Mouse (Mus musculus) kidney, adult 18-20 months (tissue): ENCODE measurements around the gene Gmds.

ENCODE experiments used
- DNase-seq: peaks from one replicate; pipeline ENCODE4 v3.0.0; 2021

The Gmds gene

DNA sequence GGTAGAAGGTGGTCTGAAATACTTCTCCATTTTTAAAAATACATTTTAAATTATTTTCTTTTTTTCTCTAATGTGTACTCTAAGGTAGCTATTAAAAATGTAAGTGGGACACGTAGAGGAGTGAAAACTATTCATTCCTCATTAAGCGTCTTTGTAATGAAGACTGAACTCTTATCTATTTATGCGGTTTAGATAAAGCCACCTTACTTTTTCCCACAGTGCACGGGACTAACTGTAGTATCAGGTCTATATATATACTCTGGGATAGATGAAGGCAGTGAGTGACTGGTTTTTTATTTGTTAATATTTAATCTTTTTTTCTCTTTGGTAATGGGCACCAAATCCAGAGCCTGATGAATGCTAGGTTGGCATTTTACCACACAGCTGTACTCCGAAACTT is 478.3 kb downstream of the Gmds start:
- no peak for DNase-seq

DNA sequence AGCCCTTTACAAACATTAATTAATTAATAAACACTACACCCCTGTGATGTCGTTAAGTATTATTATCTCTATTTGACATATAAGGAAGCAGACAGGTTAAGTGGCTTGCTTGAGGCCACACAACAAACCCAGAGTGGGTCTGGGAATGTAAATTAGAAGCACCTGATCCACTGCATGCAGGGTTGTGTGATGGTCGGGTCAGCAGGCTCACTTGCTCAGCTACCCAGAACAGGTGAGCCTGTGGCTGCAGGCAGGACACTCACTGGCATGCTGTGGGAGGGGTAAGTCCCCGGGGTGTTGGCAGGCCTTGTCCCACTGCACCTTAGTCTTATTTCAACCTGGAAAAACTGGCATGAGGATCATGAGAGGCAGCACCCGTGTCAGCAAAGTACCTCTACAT is 484.5 kb downstream of the Gmds start:
- DNase-seq = no peak

DNA sequence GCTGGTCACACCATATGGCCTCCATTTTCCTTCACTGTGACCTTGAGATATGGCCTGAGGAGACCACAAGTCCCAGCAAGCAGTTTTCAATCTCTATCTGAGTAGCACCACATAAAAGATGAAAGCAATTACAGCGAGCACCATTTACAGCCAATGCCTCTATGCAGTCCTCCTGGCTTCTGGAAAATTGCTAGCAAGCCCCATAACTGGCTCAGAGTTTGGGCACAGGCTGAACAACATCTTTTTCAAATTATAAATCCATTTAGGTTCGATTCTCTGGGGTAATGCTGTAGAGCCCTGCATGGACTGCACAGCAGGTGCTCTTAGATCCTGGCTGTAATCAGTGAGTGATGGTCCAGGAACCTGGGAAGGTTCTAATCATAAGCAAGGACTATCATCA is 485.0 kb downstream of the Gmds start:
- no peak for DNase-seq

DNA sequence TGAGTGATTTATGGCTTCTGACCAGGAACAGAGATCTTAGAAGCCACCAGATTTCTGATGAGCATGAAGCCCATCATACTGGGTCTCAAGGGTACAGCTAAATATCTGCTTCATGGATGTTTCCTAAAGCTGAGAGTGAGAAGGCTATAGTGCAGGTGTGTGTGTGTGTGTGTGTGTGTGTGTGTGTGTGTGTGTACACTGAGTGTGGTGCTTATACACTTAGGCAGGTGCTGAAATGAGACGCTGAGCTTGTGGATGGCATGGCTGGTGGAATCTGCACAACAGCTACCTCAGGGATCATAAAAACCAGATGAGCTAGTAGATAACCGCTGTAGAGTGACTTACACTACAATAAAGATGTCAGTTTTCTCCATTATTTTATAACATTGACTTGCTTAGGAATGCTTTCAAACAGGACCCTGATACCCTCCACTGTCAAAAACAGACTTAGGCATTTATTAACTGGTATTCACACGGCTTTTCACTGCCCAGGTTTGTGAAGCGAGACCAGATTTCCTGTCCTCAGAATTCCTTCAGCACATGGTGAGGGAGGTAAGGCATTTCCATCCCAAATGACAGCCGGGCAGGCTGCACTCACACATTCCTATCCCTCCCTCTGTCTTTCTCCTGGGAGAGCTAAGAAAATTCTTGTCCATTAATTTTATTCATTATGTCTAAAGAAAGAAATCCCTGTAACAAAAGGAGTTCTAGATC is 489.1 kb downstream of the Gmds start:
- no peak for DNase-seq

DNA sequence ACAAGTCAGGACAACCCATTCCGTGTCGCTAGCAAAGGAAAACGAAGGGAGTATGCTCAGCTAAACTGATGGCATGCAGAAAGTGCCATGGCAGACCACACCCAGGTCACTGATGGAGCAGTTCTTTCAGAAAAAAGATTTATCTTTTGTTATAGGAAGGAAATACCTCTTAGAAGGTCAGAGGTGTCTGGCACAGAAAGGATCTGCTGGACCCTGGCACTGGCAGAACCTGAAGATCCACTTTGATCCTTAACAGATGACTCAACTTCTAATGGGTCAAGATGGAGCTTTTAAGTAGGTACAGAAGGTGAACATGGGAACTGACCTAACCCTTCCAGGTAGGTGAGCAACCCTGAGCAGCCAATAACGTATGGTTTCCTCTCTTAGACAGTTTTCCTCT is 502.7 kb downstream of the Gmds start:
- no peak for DNase-seq

DNA sequence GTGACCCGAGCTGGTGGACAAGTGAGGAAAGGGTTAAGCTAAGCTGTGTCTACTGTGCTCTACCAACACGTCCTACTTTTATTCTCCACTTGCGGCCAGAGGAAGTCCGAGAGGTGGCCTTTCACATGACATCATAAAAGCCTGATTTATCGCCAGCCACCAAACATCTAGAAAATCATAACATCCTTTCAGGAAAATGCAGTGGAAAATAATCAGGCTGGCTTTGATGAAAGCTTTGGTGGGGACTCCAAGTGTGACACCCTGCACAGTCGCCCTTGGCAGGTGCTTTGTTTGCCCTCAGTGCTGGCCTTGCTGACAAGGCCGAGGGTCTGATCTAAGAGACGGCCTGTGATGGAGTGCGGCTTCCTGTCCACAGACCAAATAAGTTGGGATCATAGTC is 508.2 kb downstream of the Gmds start:
- no peak for DNase-seq

DNA sequence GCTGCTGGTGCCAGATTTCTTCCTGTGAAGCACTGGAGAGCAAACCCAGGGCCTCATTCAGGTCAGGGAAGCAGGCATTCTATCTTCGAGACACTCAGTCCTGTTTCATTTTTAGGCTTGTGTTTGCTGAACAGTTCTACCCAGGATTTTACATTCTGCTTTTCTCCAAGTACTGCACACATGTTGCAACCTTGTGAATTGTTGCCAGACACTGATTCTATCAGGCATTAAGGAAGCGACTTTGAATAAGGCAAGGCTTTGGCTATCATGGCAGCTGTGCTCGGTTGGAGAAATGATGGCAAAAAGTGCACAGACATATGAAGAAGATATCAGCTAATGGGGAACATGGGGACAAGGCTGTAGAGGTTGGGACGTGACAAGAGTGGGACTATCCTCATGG is 510.1 kb downstream of the Gmds start:
- no peak for DNase-seq

DNA sequence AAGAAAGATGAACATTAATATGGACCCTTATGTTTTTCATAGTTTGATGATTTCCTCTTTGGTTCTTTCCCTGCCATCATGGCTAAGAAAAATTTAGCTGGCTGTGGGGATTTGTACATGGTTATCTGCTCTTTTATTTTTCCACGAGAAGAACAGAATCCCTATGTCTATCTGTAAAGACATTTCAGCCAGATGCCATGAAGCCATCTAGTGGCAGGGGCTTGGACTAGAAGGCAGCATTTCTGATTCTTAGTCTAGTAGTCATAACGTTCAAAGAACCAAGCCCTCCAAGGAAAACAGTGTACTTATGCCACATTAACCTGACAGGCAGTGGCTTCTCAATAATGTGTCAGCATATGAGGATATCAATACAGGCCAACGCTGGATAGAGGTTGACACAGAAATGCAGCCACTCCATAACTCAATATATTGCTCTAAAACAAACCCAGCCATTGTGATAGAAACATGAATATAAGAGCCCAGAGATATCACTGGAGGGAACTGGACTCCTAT is 510.7 kb downstream of the Gmds start:
- DNase-seq = no peak

DNA sequence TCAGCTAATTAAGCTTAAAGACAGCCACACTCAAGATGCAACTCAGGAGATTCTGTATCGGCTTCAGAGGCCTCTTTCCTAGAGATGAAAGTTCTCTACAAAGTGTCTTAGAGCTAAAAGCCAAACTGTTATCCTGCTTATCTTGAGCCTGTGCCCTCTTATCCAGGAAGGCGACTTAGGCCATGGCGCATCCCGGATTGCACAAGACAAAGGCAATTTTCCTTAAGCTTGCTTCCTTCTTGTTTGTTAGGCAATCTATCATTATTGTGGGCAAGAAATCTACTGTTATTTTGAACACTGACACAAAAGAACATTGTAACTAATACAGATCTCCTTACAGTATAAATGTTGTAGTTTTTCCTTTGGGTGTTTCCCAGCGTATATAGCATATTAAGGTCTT is 511.4 kb downstream of the Gmds start:
- no peak for DNase-seq

DNA sequence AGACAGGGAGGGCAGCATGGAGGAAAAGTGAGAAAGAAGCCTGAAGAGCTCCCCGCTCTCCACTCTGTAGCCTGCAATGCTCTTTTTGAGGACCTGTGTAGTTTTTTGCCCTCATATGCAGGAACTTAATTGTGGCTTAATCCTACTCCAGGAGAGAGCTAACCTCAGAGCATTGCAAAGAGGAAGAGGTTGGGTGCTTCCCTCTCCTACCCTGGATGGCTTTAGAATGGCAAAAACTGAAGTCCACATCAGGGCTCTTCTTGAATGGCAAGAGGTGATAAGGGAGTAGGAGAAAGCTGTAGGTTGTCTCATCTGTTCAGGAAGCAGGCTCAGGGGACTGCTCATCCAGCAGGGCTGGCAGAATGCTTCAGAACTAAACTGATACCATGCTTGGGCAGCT is 513.4 kb downstream of the Gmds start:
- DNase-seq = no peak

DNA sequence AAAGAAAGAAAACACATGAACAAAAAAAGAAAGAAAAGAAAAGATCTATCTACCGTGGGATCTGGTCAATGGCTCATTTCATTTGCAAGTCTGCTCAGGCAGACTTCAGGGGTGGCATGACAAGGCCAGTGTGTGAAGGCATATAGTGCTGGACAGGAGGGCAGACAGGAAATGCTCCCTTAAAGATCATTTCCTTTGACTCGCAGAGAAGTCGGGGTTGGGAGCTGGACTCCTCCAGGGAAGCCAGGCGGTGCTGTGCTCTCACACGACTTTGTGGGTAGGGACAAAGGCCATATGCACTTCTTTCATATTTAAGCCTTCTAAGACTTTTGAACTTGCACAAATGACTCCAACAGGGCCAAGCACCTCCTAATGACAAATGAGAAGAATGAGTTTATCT is 515.2 kb downstream of the Gmds start:
- no peak for DNase-seq

DNA sequence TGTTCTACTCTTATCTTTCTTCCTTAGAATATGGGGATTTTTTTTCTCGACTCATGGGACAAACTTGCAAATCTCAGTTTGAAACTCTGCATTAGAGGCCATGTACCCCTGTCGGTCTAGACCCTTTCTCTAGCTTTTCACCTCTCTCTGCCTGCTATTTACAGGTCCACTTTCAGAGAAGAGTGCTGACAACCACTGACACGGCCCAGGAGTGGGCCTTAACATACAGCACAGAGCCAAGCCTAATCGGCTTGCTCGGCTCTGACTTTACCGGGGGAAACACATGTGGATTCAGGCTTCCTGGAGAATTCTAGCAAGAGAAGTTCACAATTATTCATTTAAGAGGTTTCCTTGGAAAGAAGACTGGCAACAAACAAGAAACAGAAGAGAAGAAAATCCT is 517.5 kb downstream of the Gmds start:
- no peak for DNase-seq

DNA sequence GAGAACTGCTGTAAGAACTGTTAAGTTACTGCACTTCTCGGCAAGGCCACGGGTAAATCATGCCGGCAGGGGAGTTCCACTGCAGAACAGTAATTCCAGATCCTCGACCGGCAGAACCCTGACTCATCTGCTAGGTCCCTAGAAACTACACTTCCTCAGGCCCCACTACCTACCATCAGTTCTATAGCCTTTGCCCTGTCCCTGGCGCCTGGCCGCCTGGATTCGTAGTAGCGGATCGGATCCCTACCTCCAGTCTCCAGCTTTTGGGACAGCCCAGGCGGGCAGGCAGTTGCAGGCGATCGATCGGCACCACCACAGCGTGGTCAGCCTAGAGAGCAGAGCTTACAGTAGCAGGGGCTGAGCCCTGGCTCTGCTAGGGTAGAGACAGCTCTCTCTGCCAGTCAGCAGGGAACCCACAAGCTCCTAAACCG is 517.9 kb downstream of the Gmds start:
- DNase-seq = peak; percentile 58

DNA sequence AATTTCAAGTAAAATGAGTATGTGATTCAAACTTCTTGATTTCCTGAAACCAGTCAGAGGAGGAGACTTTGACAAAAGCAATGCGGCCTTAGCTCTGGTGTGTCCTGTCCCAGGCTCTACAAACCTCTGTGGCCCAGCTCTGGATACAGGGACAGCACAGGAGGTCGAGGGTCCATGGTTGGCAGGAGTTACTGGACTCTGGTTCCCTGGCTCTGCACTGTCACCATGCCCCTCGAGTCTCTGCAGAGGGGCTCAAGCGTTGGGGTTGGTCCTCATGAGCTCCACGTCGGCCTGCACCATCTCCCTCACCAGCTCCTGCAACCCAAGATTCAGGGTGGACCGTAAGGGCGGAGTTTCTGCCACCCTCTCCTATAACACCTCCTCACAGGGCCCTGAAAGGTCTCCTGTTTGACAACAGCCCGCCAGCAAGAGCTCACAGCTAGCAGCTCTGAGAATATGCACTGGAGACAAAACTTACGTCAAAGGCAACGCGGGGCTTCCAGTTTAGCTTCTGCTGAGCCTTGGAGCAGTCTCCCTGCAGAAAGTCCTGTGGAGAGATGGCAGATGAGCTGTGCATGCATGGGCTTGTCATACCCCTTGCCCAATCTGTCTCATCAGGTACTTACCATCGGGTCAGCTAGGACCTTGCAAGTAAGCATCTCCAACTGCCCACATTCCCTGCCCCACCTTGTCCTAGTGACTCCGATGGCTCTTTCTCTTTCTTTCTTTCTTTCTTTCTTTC is 518.7 kb downstream of the Gmds start:
- no peak for DNase-seq

DNA sequence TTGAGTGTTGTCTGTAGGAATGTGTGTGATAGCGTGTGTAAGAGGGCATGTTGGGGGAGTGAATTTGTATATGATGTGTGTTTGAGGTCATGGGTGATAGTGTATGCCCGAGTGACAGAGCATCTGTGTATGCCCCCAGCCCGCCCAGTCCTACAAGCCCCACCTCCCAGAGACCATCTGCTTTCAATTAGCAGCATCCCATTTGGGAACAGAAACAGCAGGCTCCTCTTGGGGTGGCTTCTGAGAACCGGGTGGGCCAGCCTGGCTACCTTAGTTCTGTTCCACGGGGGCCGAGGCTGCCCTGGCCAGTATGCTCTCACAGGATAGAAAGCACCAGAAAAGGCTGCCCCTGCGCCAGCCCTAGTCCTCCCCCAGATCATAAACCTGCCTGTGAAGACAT is 520.2 kb downstream of the Gmds start:
- no peak for DNase-seq

DNA sequence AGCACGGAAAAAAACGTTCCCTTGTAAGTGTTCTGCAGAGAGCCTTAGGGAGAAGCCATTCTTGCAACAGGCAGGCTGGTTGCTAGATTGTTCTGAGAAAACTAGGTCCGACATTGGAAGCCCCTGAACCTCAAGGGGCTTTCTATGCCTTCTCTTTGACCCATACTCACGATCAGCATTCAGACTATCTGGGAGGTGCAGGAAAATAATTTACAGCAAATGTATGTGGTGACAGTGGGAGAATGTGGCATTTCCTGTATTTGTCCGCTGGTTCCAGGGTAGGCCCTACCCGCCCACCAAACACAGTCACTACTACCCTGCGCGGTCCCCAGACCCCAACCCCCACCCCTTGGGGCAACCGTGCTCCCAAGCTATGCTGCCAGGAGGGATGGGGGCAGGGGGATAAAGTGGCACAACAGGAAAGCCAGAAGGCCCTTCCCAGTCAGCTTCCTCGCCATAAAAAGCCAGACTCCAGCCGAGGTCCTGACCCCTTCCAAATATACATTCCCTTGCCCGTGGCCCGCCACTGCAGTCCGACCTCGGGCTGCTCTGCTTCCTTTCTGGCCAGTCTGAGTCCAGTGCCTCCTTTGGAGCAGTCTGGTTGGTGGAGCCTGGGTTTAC is 523.0 kb downstream of the Gmds start:
- no peak for DNase-seq

DNA sequence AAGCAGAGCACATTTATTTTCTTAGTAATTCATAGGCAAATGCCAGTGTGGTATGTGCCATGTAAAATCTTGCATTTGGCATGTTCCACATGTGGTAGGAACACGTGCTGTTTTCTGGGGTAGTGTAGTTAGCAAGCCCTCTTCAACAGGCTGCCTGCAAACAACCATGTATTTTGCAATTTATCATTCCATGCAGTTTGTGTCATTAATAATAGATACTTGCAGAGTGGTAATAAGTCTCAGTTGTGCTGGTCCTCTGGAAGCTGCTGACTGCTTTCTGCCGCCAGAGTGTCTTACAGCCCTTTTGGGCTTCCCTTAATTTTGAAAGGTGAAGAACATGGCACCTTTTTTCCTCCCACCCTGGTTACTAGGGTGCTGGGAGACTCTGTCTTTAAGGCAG is 525.8 kb downstream of the Gmds start:
- DNase-seq = no peak

DNA sequence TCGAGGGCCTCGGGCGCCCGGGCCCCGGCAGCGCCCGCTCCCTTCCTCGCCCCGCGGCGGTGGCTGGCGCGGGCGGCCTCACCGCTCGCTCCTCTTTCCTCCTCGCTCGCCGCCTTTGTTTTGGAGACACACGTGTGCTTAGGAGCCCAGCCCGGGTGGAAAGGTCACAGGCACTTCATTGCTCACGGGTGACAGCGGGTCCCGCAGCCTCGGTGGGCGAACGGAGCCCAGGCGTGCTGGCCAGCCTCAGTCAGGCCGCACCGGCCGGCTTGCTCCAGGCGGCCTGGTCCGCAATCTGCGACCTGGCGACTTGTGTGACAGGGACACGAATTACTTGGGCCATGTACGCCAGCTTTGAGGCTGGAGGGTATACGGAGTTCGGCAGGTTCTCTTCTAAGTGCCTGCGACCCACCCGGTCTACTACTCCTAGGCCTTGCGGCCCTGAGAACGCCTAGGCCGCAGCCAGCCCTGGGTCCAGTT is 527.0 kb downstream of the Gmds start:
- no peak for DNase-seq

DNA sequence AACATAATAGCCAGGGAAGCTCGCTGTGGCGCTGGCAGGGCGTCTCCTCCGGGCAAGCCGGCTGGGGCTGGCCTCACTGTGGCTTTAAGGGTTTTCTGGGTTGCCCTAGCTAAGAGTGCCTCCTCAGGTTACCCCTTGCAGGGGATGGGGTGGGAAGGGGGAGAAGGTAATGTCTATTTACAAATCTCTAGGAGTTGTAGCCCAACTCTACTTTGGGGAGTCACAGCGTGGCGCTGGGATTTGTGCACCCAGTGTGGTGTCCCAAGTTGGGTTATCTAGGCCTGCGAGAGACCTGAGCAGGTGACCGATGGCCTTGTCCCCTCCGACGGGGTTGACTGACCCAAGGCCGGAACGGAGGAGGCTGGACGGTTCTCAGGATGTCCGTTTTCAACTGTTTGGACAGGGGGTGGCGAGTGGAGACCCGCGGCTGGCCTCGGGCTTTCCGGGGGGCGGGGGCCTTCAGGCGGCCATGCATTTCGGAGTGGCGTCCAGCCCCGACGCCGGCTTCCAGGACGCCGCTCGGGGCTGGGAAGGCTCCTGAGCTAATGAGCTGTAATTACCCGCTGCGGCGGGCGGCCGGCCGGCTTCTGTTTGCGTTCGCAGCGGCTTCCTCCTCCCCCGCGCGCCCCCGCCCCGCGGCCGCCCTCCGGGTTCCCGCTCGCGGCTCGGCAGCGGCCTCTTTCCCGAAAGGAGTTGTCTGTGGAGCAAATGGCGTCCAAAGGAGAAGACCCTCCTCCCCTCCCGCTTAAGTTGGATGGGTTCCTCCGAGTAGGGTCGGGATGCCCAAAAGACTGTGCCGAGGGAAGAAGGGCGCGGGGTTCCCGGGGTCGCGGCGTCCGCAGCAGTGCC is 527.6 kb downstream of the Gmds start:
- no peak for DNase-seq

DNA sequence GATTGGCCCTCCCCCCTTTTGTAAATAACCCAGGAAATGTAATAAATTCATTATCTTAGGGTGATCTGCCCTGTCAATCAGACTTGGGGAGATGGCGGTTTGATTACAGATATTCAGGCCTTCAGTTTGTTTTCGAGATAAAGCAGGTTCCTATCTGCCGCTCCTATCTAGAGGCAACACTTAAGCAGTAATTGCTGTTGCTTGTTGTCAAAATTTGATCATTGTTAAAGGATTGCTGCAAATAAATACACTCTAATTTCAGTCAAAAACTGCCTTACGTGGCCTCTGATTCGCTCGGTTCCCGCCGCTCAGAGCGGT is 528.2 kb downstream of the Gmds start:
- no peak for DNase-seq

DNA sequence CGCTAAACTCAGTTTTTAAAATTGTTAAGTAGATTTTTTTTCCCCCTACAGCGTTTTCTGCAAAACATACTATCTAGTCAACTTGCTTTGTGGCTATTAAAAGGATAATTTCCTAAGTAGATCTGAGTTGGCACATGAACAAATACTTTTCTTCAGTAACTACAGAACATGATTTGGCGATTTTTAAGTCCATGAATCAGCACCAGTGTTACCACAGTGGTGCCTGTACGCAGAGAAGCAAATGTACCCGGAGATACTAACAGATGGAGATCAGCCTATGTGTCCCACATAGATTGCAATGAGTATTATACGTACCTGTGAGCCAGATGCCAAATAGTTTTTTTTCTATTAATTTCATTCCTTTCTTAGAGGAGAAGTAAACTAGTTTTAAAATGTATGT is 528.8 kb downstream of the Gmds start:
- no peak for DNase-seq

DNA sequence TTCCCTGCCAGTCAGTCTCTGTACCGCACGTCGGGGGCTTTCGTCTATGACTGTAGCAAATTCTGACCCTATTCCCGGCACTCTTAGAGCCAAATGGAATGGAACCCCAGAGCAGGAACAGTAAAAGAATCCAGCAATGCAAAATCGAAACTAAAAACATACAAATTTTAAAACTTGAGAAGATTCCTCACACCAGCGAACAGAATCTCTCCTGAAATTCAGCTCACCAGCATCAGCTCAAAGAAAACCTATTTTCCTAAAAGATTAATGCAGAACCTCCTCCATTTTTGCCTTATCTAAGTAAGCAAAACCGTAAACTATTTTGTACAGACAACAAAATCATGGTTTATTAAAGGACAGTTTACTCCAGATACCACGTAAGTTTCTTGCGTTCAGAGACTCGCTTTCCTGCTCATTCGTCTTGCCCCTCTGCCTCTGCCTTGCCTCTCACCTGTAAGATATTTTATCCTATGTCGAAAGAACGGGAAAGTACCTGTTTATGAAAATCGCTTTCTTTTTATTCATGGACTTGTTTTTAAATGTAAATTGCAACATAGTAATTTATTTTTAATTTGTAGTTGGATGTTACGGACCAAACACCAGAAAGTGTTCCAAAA is 529.6 kb downstream of the Gmds start:
- DNase-seq = no peak
